Mouse (Mus musculus): ENCODE data around the gene Txnip.
A peak's percentile ranks its signal among the peaks of the same experiment; 100 is the strongest.
"Not testable (repeated sequence)": the region's sequence is repeated elsewhere in the genome, so short reads cannot be mapped to it uniquely, and the experiment has no call there.

Txnip gene

DNA sequence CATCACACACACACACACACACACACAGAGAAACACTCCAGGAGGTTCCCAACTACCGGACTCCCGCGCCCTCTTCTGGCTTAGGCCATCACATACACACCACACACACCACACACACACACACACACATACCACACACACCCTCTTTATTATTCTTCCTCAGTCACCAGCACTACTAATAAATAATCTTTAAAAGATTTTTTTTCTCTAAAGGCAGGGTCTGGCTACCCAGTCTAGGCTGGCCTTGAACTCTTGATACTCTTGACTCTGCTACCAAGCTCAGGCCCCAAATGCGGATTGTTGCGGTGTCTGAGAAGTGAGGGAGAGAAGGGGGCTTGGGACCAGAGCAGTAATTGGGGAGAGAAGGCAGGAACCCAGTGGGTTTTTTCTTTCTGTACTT is 37.1 kb downstream of the Txnip start:
- DNase-seq = no peak

DNA sequence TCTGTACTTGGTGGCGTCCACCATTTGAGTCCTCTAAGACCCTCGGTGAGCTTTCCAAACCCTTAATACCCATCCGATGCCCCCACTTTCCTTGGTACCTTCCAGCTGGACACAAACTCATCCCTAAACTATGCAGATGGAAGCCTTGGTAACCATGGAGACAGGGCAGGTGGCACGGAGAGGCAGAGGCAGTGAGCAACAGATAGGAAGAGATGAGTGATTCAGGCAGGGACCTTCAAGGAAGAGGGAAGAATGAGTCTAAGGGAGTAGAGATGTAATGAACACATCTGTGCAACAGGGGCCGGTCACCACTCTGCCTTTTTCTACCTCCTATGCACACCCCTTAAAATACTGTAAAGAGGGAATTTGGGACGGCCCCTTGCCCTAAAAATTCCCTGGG is 37.9 kb downstream of the Txnip start:
- no peak for DNase-seq

DNA sequence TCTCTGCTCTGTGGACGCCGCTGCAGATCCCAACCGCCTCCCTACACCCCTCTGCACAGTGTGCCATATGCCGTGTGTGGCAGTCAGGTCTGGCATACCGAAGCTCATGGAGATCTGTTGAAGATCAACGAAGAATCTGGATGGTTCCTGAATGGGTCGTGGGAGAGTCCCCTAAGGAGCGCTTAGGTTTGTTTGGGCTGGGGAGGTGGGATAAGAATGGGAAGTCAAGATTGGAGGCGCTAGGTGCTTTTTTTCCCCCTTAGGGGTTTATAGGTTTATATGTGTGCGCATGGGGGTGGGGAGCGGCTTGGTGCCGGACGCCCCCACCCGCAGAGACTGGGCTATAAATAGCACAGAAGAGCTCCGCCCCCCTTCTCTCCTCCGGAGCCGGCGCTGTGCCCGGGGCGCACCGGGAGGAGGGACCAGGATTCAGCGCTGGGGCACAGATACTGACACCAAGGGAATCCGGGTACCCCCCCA is 38.5 kb downstream of the Txnip start, which contains the start of gene Ankrd34a:
Ankrd34a (plus strand) TSS at position 409 of the 480 bp plus-strand sequence.
- DNase-seq = peak; percentile 52 to 67

DNA sequence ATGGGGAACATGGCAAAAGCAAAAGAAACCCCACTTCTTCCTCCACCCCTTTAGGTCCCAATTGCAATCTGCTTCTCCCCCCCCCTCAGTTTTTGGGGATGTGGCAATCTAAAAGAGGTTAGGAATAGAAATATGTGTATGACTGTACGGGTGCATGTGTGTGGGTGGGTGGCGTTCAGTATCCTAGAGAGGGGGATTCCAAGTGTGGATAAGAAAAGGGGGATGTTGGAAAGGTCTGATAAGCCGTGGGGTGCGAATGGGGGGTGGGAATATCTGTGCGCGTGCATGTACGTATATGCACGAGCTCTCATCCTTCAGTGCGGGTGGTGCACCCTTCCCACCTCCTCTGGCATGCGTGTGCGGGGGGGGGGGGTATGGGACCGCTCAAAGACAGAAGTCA is 39.1 kb downstream of the Txnip start:
- no peak for DNase-seq

DNA sequence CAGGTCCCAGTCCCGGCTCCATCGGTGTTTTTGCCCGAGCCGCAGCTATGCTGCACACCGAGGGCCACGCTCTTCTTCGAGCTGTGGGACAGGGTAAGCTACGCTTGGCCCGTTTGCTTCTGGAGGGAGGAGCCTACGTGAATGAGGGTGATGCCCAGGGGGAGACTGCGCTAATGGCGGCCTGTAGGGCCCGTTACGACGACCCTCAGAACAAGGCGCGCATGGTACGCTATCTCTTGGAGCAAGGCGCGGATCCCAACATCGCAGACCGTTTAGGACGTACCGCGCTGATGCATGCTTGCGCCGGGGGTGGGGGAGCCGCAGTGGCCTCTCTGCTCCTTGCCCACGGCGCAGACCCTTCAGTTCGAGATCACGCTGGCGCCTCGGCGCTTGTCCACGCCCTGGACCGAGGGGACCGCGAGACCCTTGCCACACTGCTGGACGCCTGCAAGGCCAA is 39.7 kb downstream of the Txnip start:
- peak in 1 of 2 experiments; percentile 38 for DNase-seq

DNA sequence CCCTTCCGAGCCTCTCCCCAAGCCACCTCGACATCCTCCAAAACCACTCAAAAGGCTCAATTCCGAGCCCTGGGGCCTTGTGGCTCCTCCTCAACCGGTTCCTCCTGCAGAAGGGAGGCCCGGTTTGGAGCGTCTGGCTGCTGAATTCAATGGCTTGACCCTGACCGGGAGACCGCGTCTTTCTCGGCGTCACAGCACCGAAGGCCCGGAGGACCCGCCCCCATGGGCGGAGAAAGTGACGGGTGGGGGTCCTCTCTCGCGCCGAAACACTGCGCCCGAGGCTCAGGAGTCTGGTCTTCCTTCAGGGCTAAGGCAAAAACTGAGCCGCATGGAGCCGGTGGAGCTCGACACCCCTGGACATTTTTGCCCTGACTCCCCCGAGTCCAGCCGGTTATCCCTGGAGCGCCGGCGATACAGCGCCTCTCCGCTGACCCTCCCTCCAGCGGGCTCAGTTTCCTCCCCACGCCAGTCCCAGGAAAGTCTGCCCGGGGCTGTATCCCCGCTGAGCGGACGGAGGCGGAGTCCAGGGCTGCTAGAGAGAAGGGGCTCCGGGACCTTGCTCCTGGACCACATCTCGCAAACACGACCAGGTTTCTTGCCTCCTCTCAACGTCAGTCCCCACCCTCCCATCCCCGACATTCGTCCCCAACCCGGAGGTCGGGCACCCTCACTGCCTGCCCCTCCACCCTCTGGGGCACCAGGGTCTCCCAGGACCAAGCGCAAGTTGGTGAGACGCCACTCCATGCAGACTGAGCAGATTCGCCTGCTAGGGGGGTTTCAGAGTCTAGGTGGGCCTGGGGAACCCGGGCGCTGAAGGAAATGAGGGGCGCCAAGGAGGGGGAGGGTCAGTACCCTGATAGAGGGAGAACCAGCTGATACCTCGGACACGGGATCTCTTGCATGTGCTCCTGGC is 40.7 kb downstream of the Txnip start:
- peak; percentile 72 to 83 for DNase-seq

DNA sequence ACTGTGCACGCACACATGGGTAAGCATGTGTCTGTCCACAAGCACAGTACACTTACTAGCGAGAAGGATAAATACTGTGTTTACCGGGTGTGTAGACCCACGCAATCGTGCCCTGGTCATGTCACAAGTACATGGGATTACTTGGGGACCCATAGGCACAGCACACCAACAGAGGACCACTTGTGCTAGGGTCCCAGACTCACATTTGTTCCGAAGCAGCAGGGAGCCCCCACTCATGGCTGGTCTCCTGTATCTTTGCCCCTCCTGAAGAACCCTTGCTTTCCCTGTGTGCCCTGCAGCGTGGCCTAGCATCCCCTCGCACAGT is 41.3 kb downstream of the Txnip start:
- no peak for DNase-seq

DNA sequence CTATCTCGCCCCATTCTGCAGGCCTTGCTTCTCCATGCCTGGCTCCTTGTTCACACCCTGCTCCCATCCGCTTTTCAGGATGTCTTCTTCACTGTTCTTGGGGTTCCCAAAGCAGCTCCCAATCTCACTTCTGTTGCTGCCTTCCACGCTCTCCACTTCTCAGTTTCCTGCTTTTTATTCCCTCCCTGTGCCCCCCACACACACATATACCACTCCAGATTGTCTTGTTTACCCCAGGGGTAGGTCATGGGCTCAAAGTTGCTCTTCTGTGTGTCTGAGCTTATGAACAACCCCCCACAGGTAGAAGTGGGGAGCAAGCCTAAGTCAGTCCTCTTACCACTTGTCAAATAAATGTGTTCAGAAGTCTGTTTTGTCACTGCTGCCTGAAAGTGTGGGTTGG is 41.7 kb downstream of the Txnip start:
- DNase-seq = no peak

DNA sequence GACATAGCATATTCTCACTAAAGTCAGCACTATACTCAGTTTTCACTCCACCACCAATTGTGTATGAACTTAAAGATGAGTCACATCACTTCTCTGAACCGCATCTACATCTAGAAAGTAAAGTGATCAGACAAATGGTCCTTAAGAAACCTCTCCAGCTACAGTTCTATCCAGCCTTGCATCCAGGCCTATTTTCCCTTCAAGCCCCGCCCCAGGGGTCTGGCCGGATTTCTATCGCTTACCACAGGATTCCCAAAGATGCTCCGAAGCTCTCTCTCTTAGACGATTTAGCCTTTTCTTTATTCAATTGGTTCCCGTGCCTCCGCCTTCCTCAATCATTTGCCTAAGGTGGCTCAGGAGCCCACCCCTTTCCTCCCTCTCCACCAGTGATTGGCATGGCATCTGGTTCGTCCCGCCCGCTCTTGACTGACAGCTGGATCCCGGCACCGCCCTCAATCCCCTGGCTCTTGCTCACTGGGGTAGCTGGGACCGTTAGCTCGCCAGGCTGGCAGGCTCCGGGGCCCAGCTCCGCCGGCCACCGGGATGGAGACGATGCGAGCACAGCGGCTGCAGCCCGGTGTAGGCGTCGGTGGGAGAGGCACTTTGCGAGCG is 43.0 kb downstream of the Txnip start, which contains the start of gene Lix1l:
Lix1l (plus strand) TSS at position 511 of the 612 bp plus-strand sequence.
- peak; percentile 92 to 95 for DNase-seq

DNA sequence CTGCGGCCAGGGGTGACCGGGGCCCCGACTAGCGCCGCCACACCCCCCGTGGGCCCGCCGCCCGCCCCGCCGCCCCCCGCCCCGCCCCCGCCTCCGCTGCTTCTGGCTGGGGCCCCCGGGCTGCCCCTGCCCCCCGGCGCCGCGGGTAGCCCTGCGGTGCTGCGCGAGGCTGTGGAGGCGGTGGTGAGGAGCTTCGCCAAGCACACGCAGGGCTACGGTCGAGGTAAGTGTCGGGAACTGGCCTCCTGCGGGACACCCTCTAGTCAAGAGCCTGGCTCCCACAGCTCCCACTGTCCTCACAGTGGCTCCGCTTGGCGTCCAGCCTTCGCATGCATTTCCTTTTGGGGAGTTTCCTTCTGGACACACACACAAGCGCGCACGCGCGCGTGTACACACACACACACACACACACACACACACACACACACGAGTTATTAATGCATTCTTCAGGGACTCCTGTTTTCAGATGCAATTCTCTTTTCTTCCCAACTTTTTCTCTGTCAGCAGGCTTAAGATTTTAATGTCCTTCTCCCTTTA is 43.6 kb downstream of the Txnip start:
- peak; percentile 79 to 86 for DNase-seq

DNA sequence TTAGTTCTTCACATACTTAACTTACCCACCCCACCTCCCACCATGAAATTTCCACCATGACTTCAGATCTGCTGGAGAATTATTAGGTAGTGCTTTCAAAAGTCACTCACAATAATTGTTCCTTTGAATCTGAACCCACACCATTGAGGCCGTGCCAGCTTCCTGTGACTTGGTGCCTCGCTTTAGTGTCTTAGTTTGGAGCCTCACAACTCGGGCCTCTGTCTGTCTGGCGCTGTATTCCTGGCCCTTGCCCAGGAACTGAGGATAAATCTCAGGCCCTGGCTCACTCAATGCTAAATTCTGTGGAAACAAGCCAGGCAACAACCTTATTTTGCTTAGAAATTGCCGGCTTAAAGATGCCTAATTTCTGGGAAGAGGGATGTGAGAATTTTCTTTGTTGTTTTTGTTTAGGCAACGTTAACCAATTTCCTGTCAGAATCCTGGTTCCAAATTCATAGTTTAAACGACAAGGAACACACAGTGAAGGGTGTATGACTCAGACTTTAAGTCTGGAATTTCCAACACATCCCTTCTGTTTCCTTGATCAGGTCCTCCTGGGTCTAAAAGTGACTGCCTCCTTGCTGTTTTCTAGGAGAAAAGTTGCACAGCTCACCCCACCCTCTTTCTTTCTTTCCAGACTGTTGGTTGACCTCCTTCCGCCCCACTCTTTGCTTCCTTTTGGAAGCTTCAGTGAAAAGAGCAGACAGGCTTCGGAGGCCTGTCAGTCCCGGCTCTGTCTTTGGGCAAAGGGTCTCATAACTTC is 44.4 kb downstream of the Txnip start:
- peak; percentile 40 to 46 for DNase-seq

DNA sequence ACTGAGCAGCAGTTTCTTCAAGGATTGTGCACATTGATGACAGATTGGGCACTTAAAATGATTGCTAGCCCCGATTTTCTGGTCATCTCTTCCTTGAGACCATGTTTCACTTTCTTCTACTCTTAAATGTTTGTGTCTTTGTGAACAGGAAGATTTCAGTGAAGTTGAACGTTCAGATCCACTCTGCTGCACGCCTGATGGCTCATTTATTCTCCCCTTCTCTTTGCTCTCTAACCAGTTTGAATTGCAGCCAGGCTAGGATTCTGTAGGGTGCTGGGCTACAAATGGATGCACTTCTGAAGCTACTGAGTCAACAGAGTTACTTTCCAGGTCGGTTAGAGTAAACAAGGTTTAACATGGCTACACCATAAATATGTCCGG is 44.9 kb downstream of the Txnip start:
- DNase-seq = no peak

DNA sequence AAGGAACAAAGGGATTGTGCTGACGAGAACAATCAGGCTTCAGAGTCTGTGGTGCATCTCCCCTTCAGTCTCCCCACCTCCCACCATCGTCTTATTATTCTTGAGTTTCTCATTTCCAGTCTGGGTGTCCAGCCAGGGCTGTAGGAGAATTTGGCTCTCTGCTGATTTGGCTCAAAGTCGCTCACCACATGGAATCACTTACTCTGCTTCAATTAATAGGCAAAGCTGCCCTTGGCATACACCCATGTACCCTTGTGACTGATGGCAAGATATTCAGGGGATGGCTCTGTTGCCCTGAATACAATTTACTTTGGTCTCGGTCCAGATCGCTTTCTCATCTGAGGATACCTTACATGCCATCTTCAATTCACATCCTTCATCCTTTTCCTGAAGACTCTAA is 45.6 kb downstream of the Txnip start:
- DNase-seq = no peak

DNA sequence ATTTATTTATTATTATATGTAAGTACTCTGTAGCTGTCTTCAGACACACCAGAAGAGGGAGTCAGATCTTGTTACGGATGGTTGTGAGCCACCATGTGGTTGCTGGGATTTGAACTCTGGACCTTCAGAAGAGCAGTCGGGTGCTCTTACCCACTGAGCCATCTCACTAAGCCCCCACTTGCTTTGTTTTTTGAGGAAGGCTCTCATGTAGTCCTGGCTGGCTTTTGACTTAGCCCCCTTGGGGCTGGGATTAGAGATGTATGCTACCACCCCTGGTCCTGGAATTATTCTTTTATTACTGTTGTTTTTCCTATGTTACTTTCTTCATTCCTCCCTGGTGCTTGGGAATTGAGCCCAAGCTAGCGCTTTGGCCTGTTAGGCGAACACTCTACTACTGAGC is 48.2 kb downstream of the Txnip start:
- DNase-seq = not testable (repeated sequence)

DNA sequence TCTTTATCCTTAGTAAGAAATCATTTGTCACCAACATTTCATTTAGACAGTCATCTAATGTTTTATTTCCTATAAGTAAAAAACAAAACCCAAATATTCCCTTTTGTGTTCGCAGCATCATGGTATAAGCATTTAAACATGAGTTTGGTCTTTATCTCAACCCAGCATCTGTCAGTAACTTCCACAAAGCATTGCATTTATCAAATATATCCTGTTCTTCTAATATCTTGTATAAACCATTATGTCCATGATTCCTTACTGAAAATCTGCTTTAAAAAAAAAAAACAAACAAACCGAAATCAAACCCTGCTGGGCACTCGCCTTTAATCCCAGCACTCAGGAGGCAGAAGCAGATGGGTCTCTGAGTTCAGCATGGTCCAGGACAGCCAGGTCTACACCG is 48.9 kb downstream of the Txnip start:
- no peak for DNase-seq

Data from kidney, postnatal 25 days (tissue).